Mouse (Mus musculus) testis, adult 2 months (tissue): Measurements from ENCODE around the gene Ptges3l.

Source experiments
- CTCF ChIP-seq: fragments of 200-500 bp; IDR thresholded peaks from 2 replicates; pipeline ENCODE4 v1.5.1; 2012; ENCODE audit warnings: low read depth, mild to moderate bottlenecking, inconsistent platforms, low read length, moderate library complexity; ENCODE audit not compliant: control insufficient read depth, insufficient read depth, insufficient replicate concordance
- POLR2A ChIP-seq: fragments of 200-500 bp; IDR thresholded peaks from 2 replicates; pipeline ENCODE4 v1.6.1; 2012; ENCODE audit warnings: low read depth, mild to moderate bottlenecking, inconsistent platforms, low read length, moderate library complexity; ENCODE audit not compliant: control insufficient read depth

DNA sequence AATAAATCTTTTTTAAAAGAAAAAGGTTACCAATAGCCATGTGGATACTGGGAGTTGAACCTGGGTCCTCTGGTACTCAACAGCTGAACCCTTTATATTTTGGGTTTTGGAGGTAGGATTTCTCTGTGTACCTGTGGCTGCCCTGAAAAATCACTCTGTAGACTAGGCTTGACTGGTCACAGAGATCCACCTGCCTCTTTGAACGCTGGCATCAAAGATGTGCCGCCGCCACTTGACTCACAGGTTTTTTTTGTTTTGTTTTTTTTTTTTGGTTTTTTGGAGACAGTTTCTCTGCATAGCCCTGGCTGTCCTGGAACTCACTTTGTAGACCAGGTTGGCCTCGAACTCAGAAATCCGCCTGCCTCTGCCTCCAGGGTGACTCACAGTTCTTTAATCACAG is 22.7 kb upstream of the Ptges3l start:
- no peak for TF ChIP-seq POLR2A
- no peak for TF ChIP-seq CTCF
